Comparison of ENCODE assay signal across 34 mouse cellular contexts in genomic region chr14:14104930-14105318, GRCm38 (mm10).
"Had no signal": no experiment of that assay in that cellular context is flagged by ENCODE, and none has a peak within 500 bp of the region (broad histone marks: within the 10 kb centered on the region; RNA-seq: fewer than 3 reads in every experiment).

No protein-coding gene starts in this region.

- H3K9me3 ChIP-seq: heart, embryonic 12.5 days; heart, embryonic 13.5 days; heart, embryonic 15.5 days; hindbrain, embryonic 10.5 days; hindbrain, embryonic 13.5 days; hindbrain, embryonic 15.5 days; intestine, embryonic 15.5 days; kidney, embryonic 15.5 days had no signal

- H3K4me1 ChIP-seq: heart, embryonic 12.5 days; heart, embryonic 13.5 days; heart, embryonic 15.5 days; hindbrain, embryonic 10.5 days; hindbrain, embryonic 13.5 days; hindbrain, embryonic 15.5 days; intestine, embryonic 15.5 days; kidney, embryonic 15.5 days had no signal

- H3K27me3 ChIP-seq: heart, embryonic 12.5 days; heart, embryonic 13.5 days; heart, embryonic 15.5 days; hindbrain, embryonic 13.5 days; hindbrain, embryonic 15.5 days; intestine, embryonic 15.5 days; kidney, embryonic 15.5 days had no signal

- H3K4me2 ChIP-seq: heart, embryonic 11.5 days; heart, embryonic 12.5 days; heart, embryonic 13.5 days; heart, embryonic 15.5 days; hindbrain, embryonic 13.5 days; hindbrain, embryonic 14.5 days; hindbrain, embryonic 15.5 days; intestine, embryonic 15.5 days; kidney, embryonic 15.5 days had no signal

- DNase-seq: heart, postnatal 10 days; heart, postnatal 14 days; heart, postnatal 36 days; heart, postnatal 4 days; kidney, adult 11 months; kidney, adult 18-20 months; kidney, adult 2 months; kidney, adult 8-10 months; kidney, adult 9 months; kidney, postnatal 10 days; kidney, postnatal 14 days; kidney, postnatal 25 days; kidney, postnatal 36 days; kidney, postnatal 4 days; layer of hippocampus, adult 9-11 months; layer of hippocampus, postnatal 36 days had no signal

- H3K4me3 ChIP-seq: heart, embryonic 12.5 days; heart, embryonic 13.5 days; heart, embryonic 15.5 days; hindbrain, embryonic 10.5 days; hindbrain, embryonic 13.5 days; hindbrain, embryonic 15.5 days; intestine, embryonic 15.5 days; kidney, embryonic 15.5 days; layer of hippocampus, adult 2 months; left cerebral cortex, adult 2 months had no signal

- ATAC-seq: hindbrain, embryonic 16.5 days; hindbrain, postnatal 0 days; inflammation-experienced regulatory T-cells, adult 6 months; intestine, embryonic 15.5 days; intestine, embryonic 16.5 days; intestine, postnatal 0 days had no signal

- H3K9ac ChIP-seq: heart, embryonic 12.5 days; heart, embryonic 13.5 days; heart, embryonic 15.5 days; hindbrain, embryonic 13.5 days; hindbrain, embryonic 14.5 days; hindbrain, embryonic 15.5 days; intestine, embryonic 15.5 days; kidney, embryonic 15.5 days had no signal

- H3K27ac ChIP-seq: heart, embryonic 13.5 days; heart, embryonic 15.5 days; hindbrain, embryonic 10.5 days; hindbrain, embryonic 13.5 days; hindbrain, embryonic 14.5 days; hindbrain, embryonic 15.5 days; hindbrain, postnatal 0 days; intestine, embryonic 15.5 days; kidney, embryonic 15.5 days; kidney, postnatal 0 days; layer of hippocampus, adult 2 months; left cerebral cortex, adult 2 months had no signal
